Mouse (Mus musculus) thymus, adult 2 months (tissue): ENCODE data around the gene Sh3kbp1.

Experiments used
- CTCF ChIP-seq: fragments of 200-500 bp; IDR thresholded peaks from 2 replicates; pipeline ENCODE4 v1.5.1; 2012; ENCODE audit warnings: mild to moderate bottlenecking, control low read depth, low read length, moderate library complexity, borderline replicate concordance; ENCODE audit not compliant: control insufficient read depth, poor library complexity, insufficient read depth; ENCODE audit errors: extremely low read depth
- POLR2A ChIP-seq: fragments of 200-500 bp; IDR thresholded peaks from 2 replicates; pipeline ENCODE4 v1.6.1; 2012; ENCODE audit warnings: mild to moderate bottlenecking, low read length, control low read depth, moderate library complexity; ENCODE audit not compliant: control insufficient read depth, poor library complexity, insufficient read depth; ENCODE audit errors: extremely low read depth

GRCm38 (mm10) chrX:159648598-159648997 is 21.5 kb downstream of the Sh3kbp1 start:
- TF ChIP-seq POLR2A: no peak
- TF ChIP-seq CTCF: no peak
